Mouse (Mus musculus) limb, embryonic 15.5 days (tissue): Measurements from ENCODE around the gene Adam21. TPM values are rescaled to one million over a fixed set of nuclear protein-coding genes. Genes with fewer than 3 reads are reported as not detected.
"Not testable (repeated sequence)": the region's sequence is repeated elsewhere in the genome, so short reads cannot be mapped to it uniquely, and the experiment has no call there.

Source experiments
- ATAC-seq: fragments of 200-750 bp; cut with Nextera tagmentation; 2 replicates; pipeline ENCODE4 v1.8.0; 2017; ENCODE audit warnings: low read depth, moderate TSS enrichment; ENCODE audit not compliant: insufficient number of reproducible peaks, low FRiP score, low TSS enrichment
- H3K27ac ChIP-seq: fragments of 300-500 bp; sonication (generic); 2 replicates; pipeline ENCODE4 v1.5.1; 2015; ENCODE audit warnings: moderate library complexity, mild to moderate bottlenecking, inconsistent platforms
- H3K27me3 ChIP-seq: fragments of 300-500 bp; sonication (generic); 2 replicates; pipeline ENCODE4 v1.6.1; 2015; ENCODE audit warnings: inconsistent platforms
- H3K36me3 ChIP-seq: fragments of 300-500 bp; sonication (generic); 2 replicates; pipeline ENCODE4 v1.6.1; 2015; ENCODE audit warnings: inconsistent platforms
- H3K4me1 ChIP-seq: fragments of 300-500 bp; sonication (generic); 2 replicates; pipeline ENCODE4 v1.6.1; 2015; ENCODE audit warnings: inconsistent platforms
- H3K4me2 ChIP-seq: fragments of 300-500 bp; sonication (generic); 2 replicates; pipeline ENCODE4 v1.6.1; 2015; ENCODE audit warnings: mild to moderate bottlenecking, inconsistent platforms
- H3K4me3 ChIP-seq: fragments of 300-500 bp; sonication (generic); 2 replicates; pipeline ENCODE4 v1.5.1; 2015; ENCODE audit warnings: mild to moderate bottlenecking, inconsistent platforms
- H3K9ac ChIP-seq: fragments of 300-500 bp; sonication (generic); 2 replicates; pipeline ENCODE4 v1.6.1; 2015; ENCODE audit warnings: inconsistent platforms
- H3K9me3 ChIP-seq: fragments of 300-500 bp; sonication (generic); 2 replicates; pipeline ENCODE4 v1.6.1; 2016; ENCODE audit warnings: inconsistent platforms
- WGBS: fragments of 180-500 bp; shearing (Covaris S2); methylation state at CpG from one replicate; pipeline ENCODE4 v1.1.7; 2015; 5-methylcytosine and 5-hydroxymethylcytosine counted together
- polyA plus RNA-seq: library from polyadenylated mRNA; unstranded; fragments of >200 nt; fragmentation: Nextera tagmentation; extraction: Ambion mirVana; gene quantifications from 2 replicates; pipeline ENCODE4 v1.2.1, GENCODE M21; 2015

Gene Adam21
- polyA plus RNA-seq, 1 experiment from 2014 or later: 0.28 TPM

DNA sequence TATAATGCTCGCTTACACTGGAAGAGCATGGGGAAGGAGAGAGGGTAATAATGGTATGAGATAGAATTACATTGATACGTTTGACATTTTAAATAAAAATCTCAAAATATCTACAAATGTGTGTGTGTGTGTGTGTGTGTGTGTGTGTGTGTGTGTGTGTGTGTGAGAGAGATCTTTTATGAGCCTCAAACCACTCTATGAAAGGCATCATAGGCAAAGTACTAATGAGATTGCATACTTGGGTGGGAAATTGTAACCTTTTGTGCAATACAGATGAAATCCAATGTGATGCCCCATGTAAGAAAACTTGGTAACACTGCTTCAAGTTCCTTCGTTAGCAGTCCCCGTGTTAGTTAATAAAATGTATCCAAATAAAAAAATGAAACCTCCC, 35.2 kb downstream of the Adam21 start:
- H3K27ac ChIP-seq: peak overlapping the region; percentile 75; the same call in 1 of the 2 replicates
- WGBS: 22% methylated on average over 4 of the region's 4 CpGs
- ATAC-seq: no peak

DNA sequence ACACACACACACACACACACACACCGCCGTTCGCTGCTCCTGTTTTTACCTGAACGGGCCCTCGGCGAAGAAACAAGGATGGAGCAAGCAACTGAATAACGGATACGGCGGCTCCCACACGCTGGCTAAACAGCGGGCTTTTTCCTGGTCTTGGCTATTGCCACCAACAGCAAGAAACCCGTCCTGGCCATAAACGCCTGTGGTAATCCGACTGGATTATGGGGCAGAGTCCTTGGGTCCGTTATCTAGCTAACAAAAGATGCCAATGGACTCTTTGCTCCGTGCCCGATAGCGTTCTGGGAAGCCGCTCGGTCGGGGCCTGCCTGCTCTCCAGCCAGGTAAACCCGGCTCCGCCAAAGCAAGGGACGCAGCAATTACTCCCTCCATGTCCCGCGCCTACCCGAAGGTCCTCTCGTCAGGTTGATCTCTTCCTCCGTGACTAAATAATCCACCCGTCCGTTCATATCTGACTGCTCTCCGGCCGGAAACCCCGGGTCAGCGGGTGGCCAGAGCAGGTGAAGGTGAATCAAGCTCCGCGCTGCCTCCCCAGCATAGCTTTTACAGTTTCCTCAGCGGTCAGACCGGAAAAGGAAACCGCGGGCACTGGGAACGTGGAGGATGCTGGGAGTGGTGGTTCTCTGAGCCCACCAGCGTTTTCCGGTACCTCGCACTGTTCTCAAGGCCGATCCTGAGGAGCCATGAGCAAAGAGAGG, 35.8 kb downstream of the Adam21 start, which contains the start of the genes Gm20498 and Synj2bp:
Gm20498 (minus strand) TSS at position 590 of the 713 bp plus-strand sequence.
Synj2bp (minus strand) TSS at position 596 of the 713 bp plus-strand sequence.
- H3K4me1 ChIP-seq: peaks cover 5% of the 10 kb centered on the region; the same call in 1 of the 2 replicates
- peak within 1 kb of the TSS; percentile 66 for H3K9ac ChIP-seq
- ATAC-seq: peak; percentile 82; the same call in 1 of the 2 replicates
- no peaks in the 10 kb centered on the region for H3K9me3 ChIP-seq
- H3K4me2 ChIP-seq: peak within 1 kb of the TSS; percentile 64
- no peaks in the 10 kb centered on the region for H3K27me3 ChIP-seq
- peak within 1 kb of the TSS; percentile 81 for H3K4me3 ChIP-seq
- no peaks in the 10 kb centered on the region for H3K36me3 ChIP-seq
- 0% methylated on average over 46 of the region's 46 CpGs for WGBS
- peak within 1 kb of the TSS; percentile 75 for H3K27ac ChIP-seq

More for the DNA sequence above, 35.2 kb downstream of the Adam21 start:
- H3K27me3 ChIP-seq: no peaks in the 10 kb centered on the region
- H3K4me2 ChIP-seq: peak overlapping the region; percentile 64
- H3K9me3 ChIP-seq: no peaks in the 10 kb centered on the region
- H3K4me1 ChIP-seq: peaks cover 5% of the 10 kb centered on the region; the same call in 1 of the 2 replicates
- peak overlapping the region; percentile 81 for H3K4me3 ChIP-seq
- H3K9ac ChIP-seq: peak overlapping the region; percentile 66
- no peaks in the 10 kb centered on the region for H3K36me3 ChIP-seq

DNA sequence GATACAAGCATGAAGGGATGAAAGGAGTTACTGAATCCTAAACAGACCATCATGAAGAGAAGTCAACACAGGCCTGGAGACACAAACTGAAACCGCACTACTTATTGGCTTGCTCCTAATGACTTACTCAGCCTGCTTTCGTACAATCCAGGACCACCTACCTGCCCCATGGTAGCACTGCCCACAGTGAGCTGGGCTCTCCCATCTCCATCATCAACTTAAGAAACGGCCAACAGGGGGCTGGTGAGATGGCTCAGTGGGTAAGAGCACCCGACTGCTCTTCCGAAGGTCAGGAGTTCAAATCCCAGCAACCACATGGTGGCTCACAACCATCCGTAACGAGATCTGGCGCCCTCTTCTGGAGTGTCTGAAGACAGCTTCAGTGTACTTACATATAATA, 37.7 kb downstream of the Adam21 start:
- H3K4me2 ChIP-seq, ATAC-seq, H3K9ac ChIP-seq, H3K36me3 ChIP-seq, H3K27ac ChIP-seq, H3K27me3 ChIP-seq, H3K9me3 ChIP-seq, H3K4me1 ChIP-seq, H3K4me3 ChIP-seq: not testable (repeated sequence)
- 88% methylated on average over 5 of the region's 8 CpGs for WGBS

Other genes starting within 250 kb of the Adam21 start
- gene Slc8a3, start 235.3 kb downstream of the Adam21 start, polyA plus RNA-seq: 2.9 and 3.5 TPM in 2 replicates
- gene Gm4787, start 189.0 kb downstream of the Adam21 start, polyA plus RNA-seq: 0.11 and 0.20 TPM in 2 replicates
- 0.32 and 0.45 TPM in 2 replicates for gene Adam4, start 146.5 kb downstream of the Adam21 start, polyA plus RNA-seq
- 115 and 123 TPM in 2 replicates for gene Cox16, start 83.3 kb downstream of the Adam21 start, polyA plus RNA-seq
- gene Gm20498, start 35.6 kb downstream of the Adam21 start, polyA plus RNA-seq: 25.2 and 27.3 TPM in 2 replicates
- 32.2 and 35.0 TPM in 2 replicates for gene Synj2bp, start 35.6 kb downstream of the Adam21 start, polyA plus RNA-seq
- gene Med6, start 26.5 kb upstream of the Adam21 start, polyA plus RNA-seq: 54.5 and 63.1 TPM in 2 replicates
- gene Ttc9, start 62.8 kb upstream of the Adam21 start, polyA plus RNA-seq: 2.4 and 3.5 TPM in 2 replicates
- gene Map3k9, start 212.7 kb upstream of the Adam21 start, polyA plus RNA-seq: 1.0 and 1.2 TPM in 2 replicates